16 mouse cellular contexts compared by ENCODE assay signal in the genomic region with DNA sequence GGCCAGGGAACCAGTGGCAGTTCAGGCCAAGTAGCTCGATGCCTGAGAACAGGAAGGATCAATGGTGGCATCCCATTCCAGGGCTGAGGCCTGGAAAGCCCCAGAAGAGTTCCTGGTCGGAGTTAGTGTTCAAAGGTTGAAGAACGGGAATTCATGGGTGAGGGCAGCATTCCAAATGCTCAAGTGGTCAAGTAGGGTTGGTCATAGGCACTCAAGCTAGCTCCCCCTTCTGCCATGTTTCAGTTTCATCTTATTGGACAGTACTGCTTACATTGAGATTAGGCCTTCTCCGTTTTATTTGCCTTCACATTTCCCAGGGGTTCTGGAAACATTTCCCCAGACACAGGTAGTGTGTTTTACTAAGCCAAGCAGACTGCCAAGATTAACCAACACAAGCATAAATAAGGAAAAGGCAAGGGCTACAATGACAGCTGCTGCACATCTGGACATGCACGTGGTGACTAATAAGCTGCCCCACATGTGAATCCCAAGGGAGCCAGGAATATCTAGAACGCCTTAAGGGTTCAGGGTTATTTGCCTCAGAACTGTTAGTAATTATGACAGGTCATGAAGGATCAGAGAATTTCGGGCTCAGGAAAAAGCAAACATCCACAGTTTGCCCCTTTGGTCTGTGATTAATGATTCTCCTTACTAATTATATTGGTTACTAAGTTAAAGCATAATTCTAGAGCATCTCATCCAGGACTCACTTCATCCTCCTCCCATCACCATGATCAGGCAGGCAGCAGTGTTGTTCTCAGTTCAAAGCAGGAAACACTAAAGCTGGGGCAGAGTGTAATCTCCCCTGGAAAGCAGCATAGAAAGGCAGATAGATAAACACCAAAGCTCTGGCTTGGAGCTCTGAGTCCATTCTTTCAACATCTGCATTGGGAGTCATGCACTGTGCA. TPM values are rescaled to one million over a fixed set of nuclear protein-coding genes. Genes with fewer than 3 reads are reported as not detected.
DNase-seq lines count a peak whose midpoint lies in the region; ATAC-seq and TF ChIP-seq lines count a peak whose summit lies in the region.
"Had no signal": no experiment of that assay in that cellular context is flagged by ENCODE, and none has a peak within 500 bp of the region (broad histone marks: within the 10 kb centered on the region; RNA-seq: fewer than 3 reads in every experiment).

No protein-coding gene starts in this region.

- H3K9ac ChIP-seq in liver, adult 2 months (ENCODE audit: low read depth, low read length), result no peak overlapping the region
- no peak overlapping the region for H3K9ac ChIP-seq in forebrain, embryonic 11.5 days (ENCODE audit: low read length)
- H3K9ac ChIP-seq: embryonic facial prominence, embryonic 13.5 days; hindbrain, embryonic 15.5 days; midbrain, embryonic 15.5 days had no signal

- ATAC-seq in forebrain, embryonic 11.5 days (replicated peaks; ENCODE audit: low FRiP score), result no peak

- H3K27ac ChIP-seq in liver, adult 2 months (replicated peaks; ENCODE audit: insufficient read depth, low read depth, low read length), result peak overlapping the region; percentile 51
- no peak overlapping the region for H3K27ac ChIP-seq in forebrain, embryonic 11.5 days (ENCODE audit: low read depth, low read length)
- H3K27ac ChIP-seq: embryonic facial prominence, embryonic 13.5 days; hindbrain, embryonic 15.5 days; midbrain, embryonic 15.5 days had no signal

- TF ChIP-seq POLR2A in liver, adult 2 months (IDR thresholded peaks at IDR 0.05; ENCODE audit: extremely low read depth, insufficient read depth, low read length), result no peak

- no peaks in the 10 kb centered on the region for H3K9me3 ChIP-seq in forebrain, embryonic 11.5 days (ENCODE audit: control insufficient read depth, low read length)
- H3K9me3 ChIP-seq: embryonic facial prominence, embryonic 13.5 days; hindbrain, embryonic 15.5 days; midbrain, embryonic 15.5 days had no signal

- H3K79me2 ChIP-seq in liver, adult 2 months (ENCODE audit: control insufficient read depth, insufficient read depth, low read length), result no peaks in the 10 kb centered on the region

- no peaks in the 10 kb centered on the region for H3K27me3 ChIP-seq in liver, adult 2 months (ENCODE audit: control insufficient read depth, insufficient read depth, low read length)
- H3K27me3 ChIP-seq in forebrain, embryonic 11.5 days (ENCODE audit: control insufficient read depth, insufficient read depth, low read length), result no peaks in the 10 kb centered on the region
- H3K27me3 ChIP-seq: embryonic facial prominence, embryonic 13.5 days; hindbrain, embryonic 15.5 days; midbrain, embryonic 15.5 days had no signal

- WGBS in liver, adult 2 months, result 67% methylated on average over 7 of the region's 7 CpGs
- WGBS in forebrain, embryonic 11.5 days, result 81% methylated on average over 7 of the region's 7 CpGs

- H3K36me3 ChIP-seq in liver, adult 2 months (ENCODE audit: control insufficient read depth, insufficient read depth, low read length), result no peaks in the 10 kb centered on the region; the same call in 1 of the 2 replicates
- H3K36me3 ChIP-seq in forebrain, embryonic 11.5 days (ENCODE audit: control insufficient read depth, insufficient read depth, low read length), result no peaks in the 10 kb centered on the region
- H3K36me3 ChIP-seq: hindbrain, embryonic 15.5 days; midbrain, embryonic 15.5 days had no signal

- H3K4me3 ChIP-seq in liver, adult 2 months (ENCODE audit: insufficient read depth, low read depth, low read length), result no peak overlapping the region
- H3K4me3 ChIP-seq in forebrain, embryonic 11.5 days (ENCODE audit: low read depth, low read length), result no peak overlapping the region
- H3K4me3 ChIP-seq: embryonic facial prominence, embryonic 13.5 days; hindbrain, embryonic 15.5 days; midbrain, embryonic 15.5 days had no signal

- DNase-seq in heart, adult 11 months, result peak; percentile 92
- DNase-seq in heart, postnatal 4 days, result no peak
- DNase-seq in liver, adult 2 months (ENCODE audit: extremely low read depth, low read depth, low spot score), result no peak
- DNase-seq in liver, result no peak
- DNase-seq in kidney, postnatal 25 days, result peak; percentile 35 to 45
- peak; percentile 27 to 42 for DNase-seq in lung, postnatal 4 days
- DNase-seq in forebrain, embryonic 11.5 days (ENCODE audit: low spot score), result no peak
- DNase-seq in neural tube, embryonic 10.5 days (ENCODE audit: extremely low spot score, low spot score), result no peak
- DNase-seq: cerebellum, adult 2 months; right cerebral cortex, postnatal 14 days had no signal

- no peaks in the 10 kb centered on the region; the same call in 1 of the 2 replicates for H3K4me1 ChIP-seq in liver, adult 2 months (ENCODE audit: control insufficient read depth, insufficient read depth, low read length)
- H3K4me1 ChIP-seq in forebrain, embryonic 11.5 days (replicated peaks; ENCODE audit: control insufficient read depth, insufficient read depth, low read length), result no peaks in the 10 kb centered on the region
- H3K4me1 ChIP-seq: embryonic facial prominence, embryonic 13.5 days; hindbrain, embryonic 15.5 days; midbrain, embryonic 15.5 days had no signal

- no peak for TF ChIP-seq CTCF in liver, adult 2 months (IDR thresholded peaks at IDR 0.05; ENCODE audit: low read depth, low read length)

- no peak overlapping the region for H3K4me2 ChIP-seq in forebrain, embryonic 11.5 days (ENCODE audit: low read depth, low read length, severe bottlenecking)
- H3K4me2 ChIP-seq: embryonic facial prominence, embryonic 13.5 days; hindbrain, embryonic 15.5 days; liver, embryonic 11.5 days; midbrain, embryonic 15.5 days had no signal

RNA-seq across cellular contexts. Expression of gene Ifit3, which starts 14.1 kb away (rescaled TPM):
- under 1 TPM; 0.50 to 0.54 TPM for total RNA-seq in heart, postnatal 4 days (2021)
- 21.3 and 39.2 TPM in 2 replicates for total RNA-seq in liver, adult 2 months (2014; rRNA removed)
- 3.4 and 5.8 TPM in 2 replicates for polyA plus RNA-seq in liver, adult 2 months (2012; rRNA removed)
- 0.25 and 0.52 TPM in 2 replicates for polyA plus RNA-seq in forebrain, embryonic 11.5 days (2014; fragmentation: Nextera tagmentation; extraction: Ambion mirVana)

RNA-seq across cellular contexts. Expression of gene Ifit2, which starts 18.7 kb away (rescaled TPM):
- total RNA-seq in heart, postnatal 4 days (2021), result 1 to 10 TPM; 8.0 to 8.2 TPM
- 3.6 and 8.0 TPM in 2 replicates for total RNA-seq in liver, adult 2 months (2014; rRNA removed)
- 0.29 and 0.35 TPM in 2 replicates for polyA plus RNA-seq in liver, adult 2 months (2012; rRNA removed)
- 4.9 and 6.4 TPM in 2 replicates for polyA plus RNA-seq in forebrain, embryonic 11.5 days (2014; fragmentation: Nextera tagmentation; extraction: Ambion mirVana)

RNA-seq across cellular contexts. Expression of gene Ifit1bl1, which starts 32.5 kb away (rescaled TPM):
- 1 to 10 TPM; 1.8 to 2.2 TPM for total RNA-seq in heart, postnatal 4 days (2021)
- total RNA-seq in liver, adult 2 months (2014; rRNA removed), result 0.34 and 0.92 TPM in 2 replicates
- 0.07 and 0.18 TPM in 2 replicates for polyA plus RNA-seq in liver, adult 2 months (2012; rRNA removed)
- 0.08 TPM in 1 of 2 replicates, not detected in the other for polyA plus RNA-seq in forebrain, embryonic 11.5 days (2014; fragmentation: Nextera tagmentation; extraction: Ambion mirVana)
- total RNA-seq: common myeloid progenitor, adult 5-6 weeks had no signal

RNA-seq across cellular contexts. Expression of gene Ifit3b, which starts 38.5 kb away (rescaled TPM):
- total RNA-seq in heart, postnatal 4 days (2021), result under 1 TPM in 1 of 2 experiments, not detected in 1; 0.45 TPM
- 5.5 and 9.7 TPM in 2 replicates for total RNA-seq in liver, adult 2 months (2014; rRNA removed)
- polyA plus RNA-seq in liver, adult 2 months (2012; rRNA removed), result 1.3 and 1.8 TPM in 2 replicates
- polyA plus RNA-seq in forebrain, embryonic 11.5 days (2014; fragmentation: Nextera tagmentation; extraction: Ambion mirVana), result 0.21 TPM in 1 of 2 replicates, not detected in the other
- total RNA-seq: common myeloid progenitor, adult 5-6 weeks had no signal
- polyA plus RNA-seq: embryonic facial prominence, embryonic 13.5 days; liver, embryonic 11.5 days; neural tube, embryonic 11.5 days had no signal

RNA-seq across cellular contexts. Expression of gene Lipa, which starts 42.0 kb away (rescaled TPM):
- total RNA-seq in heart, postnatal 4 days (2021), result 10 to 100 TPM; 20.7 to 21.2 TPM
- 159 and 192 TPM in 2 replicates for total RNA-seq in liver, adult 2 months (2014; rRNA removed)
- 137 and 146 TPM in 2 replicates for polyA plus RNA-seq in liver, adult 2 months (2012; rRNA removed)
- 20.9 and 21.5 TPM in 2 replicates for polyA plus RNA-seq in forebrain, embryonic 11.5 days (2014; fragmentation: Nextera tagmentation; extraction: Ambion mirVana)

Comparison
In these comparisons a context has a peak if more than half of its experiments do, and no peak if none do; other contexts are left out.
1. DNase-seq: peak in heart, adult 11 months (single experiment), kidney, postnatal 25 days (2 of 2) and lung, postnatal 4 days (2 of 2); none in heart, postnatal 4 days (single experiment), liver, adult 2 months (single experiment), liver (single experiment), forebrain, embryonic 11.5 days (single experiment) and neural tube, embryonic 10.5 days (single experiment).
2. RNA of gene Ifit3, which starts 14.1 kb away (total RNA-seq): 21.3 to 39.2 TPM in liver, adult 2 months; 0.50 to 0.54 TPM in heart, postnatal 4 days; every median in the first group is over 10 times any median in the second.